Mouse (Mus musculus): ENCODE results near the gene Zc3h18. TPM values are rescaled to one million over a fixed set of nuclear protein-coding genes. Genes with fewer than 3 reads are reported as not detected.

The Zc3h18 gene
- polyA plus RNA-seq (2012; rRNA removed) (50.9 and 58.1 TPM in 2 replicates), polyA plus RNA-seq (2014; fragmentation: Nextera tagmentation; extraction: Ambion mirVana) (31.3 and 38.5 TPM in 2 replicates)

- Histone ChIP-seq H3K27me3 (ENCODE audit: control insufficient read depth, insufficient read depth, low read length) (no peaks in the 10 kb centered on the region), H3K4me2 (replicated peaks; ENCODE audit: low read depth, low read length, severe bottlenecking) (peak within 1 kb of the TSS; percentile 80), H3K27ac (replicated peaks; ENCODE audit: low read depth, low read length) (peak within 1 kb of the TSS; percentile 94), H3K36me3 (ENCODE audit: control insufficient read depth, insufficient read depth, low read length) (peaks cover 16% of the 10 kb centered on the region), H3K4me1 (ENCODE audit: control insufficient read depth, insufficient read depth, low read length) (peaks cover 14% of the 10 kb centered on the region), H3K9me3 (ENCODE audit: control insufficient read depth, low read length) (no peaks in the 10 kb centered on the region), H3K9ac (ENCODE audit: low read depth, low read length, severe bottlenecking) (peak within 1 kb of the TSS; percentile 88), H3K4me3 (replicated peaks; ENCODE audit: low read length) (peak within 1 kb of the TSS; percentile 84)
- peak; percentile 35; the same call in 1 of the 2 replicates for TF ChIP-seq POLR2A (IDR thresholded peaks at IDR 0.05; ENCODE audit: borderline replicate concordance, extremely low read depth, insufficient read depth, insufficient read length)
- DNase-seq (ENCODE audit: low spot score), result peak; percentile 98
- WGBS, result under 1% methylated on average over 53 of the region's 107 CpGs
- ATAC-seq (ENCODE audit: low FRiP score, low read depth), result peak; percentile 94
Observed at GRCm38 (mm10) chr8:122376365-122377231, at the start of gene Zc3h18. TSS of gene Zc3h18 (plus strand) at chr8:122376609.

- Histone ChIP-seq H3K4me3 (replicated peaks; ENCODE audit: low read length) (no peak overlapping the region), H3K36me3 (ENCODE audit: control insufficient read depth, insufficient read depth, low read length) (no peaks in the 10 kb centered on the region), H3K4me2 (replicated peaks; ENCODE audit: low read depth, low read length, severe bottlenecking) (no peak overlapping the region), H3K27me3 (ENCODE audit: control insufficient read depth, insufficient read depth, low read length) (no peaks in the 10 kb centered on the region), H3K4me1 (ENCODE audit: control insufficient read depth, insufficient read depth, low read length) (no peaks in the 10 kb centered on the region; the same call in 1 of the 2 replicates), H3K27ac (replicated peaks; ENCODE audit: low read depth, low read length) (no peak overlapping the region), H3K9me3 (ENCODE audit: control insufficient read depth, low read length) (no peaks in the 10 kb centered on the region), H3K9ac (ENCODE audit: low read depth, low read length, severe bottlenecking) (no peak overlapping the region)
- TF ChIP-seq POLR2A (IDR thresholded peaks at IDR 0.05; ENCODE audit: borderline replicate concordance, extremely low read depth, insufficient read depth, insufficient read length), result no peak
- 79% methylated on average over 7 of the region's 8 CpGs for WGBS
- DNase-seq (ENCODE audit: low spot score) (no peak), ATAC-seq (ENCODE audit: low FRiP score, low read depth) (no peak)
Observed at GRCm38 (mm10) chr8:122329072-122329471, 47.3 kb upstream of the Zc3h18 start.

GRCm38 (mm10) chr8:122329553-122330239, 46.7 kb upstream of the Zc3h18 start:
- H3K9ac ChIP-seq (ENCODE audit: low read depth, low read length, severe bottlenecking), result no peak overlapping the region
- H3K4me1 ChIP-seq (ENCODE audit: control insufficient read depth, insufficient read depth, low read length), result no peaks in the 10 kb centered on the region
- H3K27me3 ChIP-seq (ENCODE audit: control insufficient read depth, insufficient read depth, low read length), result peaks cover 5% of the 10 kb centered on the region; the same call in 1 of the 2 replicates
- ATAC-seq (ENCODE audit: low FRiP score, low read depth) (no peak), DNase-seq (ENCODE audit: low spot score) (no peak)
- no peak overlapping the region for H3K27ac ChIP-seq (replicated peaks; ENCODE audit: low read depth, low read length)
- no peaks in the 10 kb centered on the region for H3K9me3 ChIP-seq (ENCODE audit: control insufficient read depth, low read length)
- 82% methylated on average over 22 of the region's 22 CpGs for WGBS
- no peak overlapping the region for H3K4me2 ChIP-seq (replicated peaks; ENCODE audit: low read depth, low read length, severe bottlenecking)
- no peak for TF ChIP-seq POLR2A (IDR thresholded peaks at IDR 0.05; ENCODE audit: borderline replicate concordance, extremely low read depth, insufficient read depth, insufficient read length)
- H3K36me3 ChIP-seq (ENCODE audit: control insufficient read depth, insufficient read depth, low read length), result 0 out of 2 replicates have a peak, but pooled peaks cover 3% of the 10 kb centered on the region
- H3K4me3 ChIP-seq (replicated peaks; ENCODE audit: low read length), result no peak overlapping the region

GRCm38 (mm10) chr8:122330446-122331133, 45.8 kb upstream of the Zc3h18 start:
- DNase-seq (ENCODE audit: low spot score) (no peak), ATAC-seq (ENCODE audit: low FRiP score, low read depth) (no peak)
- peaks cover 1% of the 10 kb centered on the region; the same call in 1 of the 2 replicates for H3K4me1 ChIP-seq (ENCODE audit: control insufficient read depth, insufficient read depth, low read length)
- 76% methylated on average over 12 of the region's 12 CpGs for WGBS
- no peak overlapping the region for H3K4me2 ChIP-seq (replicated peaks; ENCODE audit: low read depth, low read length, severe bottlenecking)
- no peak overlapping the region for H3K4me3 ChIP-seq (replicated peaks; ENCODE audit: low read length)
- H3K9ac ChIP-seq (ENCODE audit: low read depth, low read length, severe bottlenecking), result no peak overlapping the region
- peaks cover 14% of the 10 kb centered on the region for H3K27me3 ChIP-seq (ENCODE audit: control insufficient read depth, insufficient read depth, low read length)
- H3K9me3 ChIP-seq (ENCODE audit: control insufficient read depth, low read length), result no peaks in the 10 kb centered on the region
- 0 out of 2 replicates have a peak, but pooled peaks cover 3% of the 10 kb centered on the region for H3K36me3 ChIP-seq (ENCODE audit: control insufficient read depth, insufficient read depth, low read length)
- no peak for TF ChIP-seq POLR2A (IDR thresholded peaks at IDR 0.05; ENCODE audit: borderline replicate concordance, extremely low read depth, insufficient read depth, insufficient read length)
- no peak overlapping the region for H3K27ac ChIP-seq (replicated peaks; ENCODE audit: low read depth, low read length)

GRCm38 (mm10) chr8:122331134-122331523, 45.3 kb upstream of the Zc3h18 start:
- Histone ChIP-seq H3K4me2 (replicated peaks; ENCODE audit: low read depth, low read length, severe bottlenecking) (no peak overlapping the region), H3K36me3 (ENCODE audit: control insufficient read depth, insufficient read depth, low read length) (0 out of 2 replicates have a peak, but pooled peaks cover 3% of the 10 kb centered on the region), H3K27ac (replicated peaks; ENCODE audit: low read depth, low read length) (no peak overlapping the region), H3K9me3 (ENCODE audit: control insufficient read depth, low read length) (no peaks in the 10 kb centered on the region), H3K9ac (ENCODE audit: low read depth, low read length, severe bottlenecking) (no peak overlapping the region), H3K4me1 (ENCODE audit: control insufficient read depth, insufficient read depth, low read length) (peaks cover 5% of the 10 kb centered on the region; the same call in 1 of the 2 replicates), H3K4me3 (replicated peaks; ENCODE audit: low read length) (no peak overlapping the region), H3K27me3 (ENCODE audit: control insufficient read depth, insufficient read depth, low read length) (peaks cover 20% of the 10 kb centered on the region)
- no peak for TF ChIP-seq POLR2A (IDR thresholded peaks at IDR 0.05; ENCODE audit: borderline replicate concordance, extremely low read depth, insufficient read depth, insufficient read length)
- ATAC-seq (ENCODE audit: low FRiP score, low read depth) (no peak), DNase-seq (ENCODE audit: low spot score) (no peak)
- WGBS, result 49% methylated on average over 3 of the region's 3 CpGs
